Mouse (Mus musculus): ENCODE measurements around the gene Gm20696. TPM values are rescaled to one million over a fixed set of nuclear protein-coding genes. Genes with fewer than 3 reads are reported as not detected.

The Gm20696 gene
- total RNA-seq, 2 experiments from 2014 or later: 1.2 to 1.3 TPM

GRCm38 (mm10) chr6:99527457-99528105 lies 139.0 kb downstream of the Gm20696 start:
- intact Hi-C loops (cut with DNase I): loop anchor here (10.0 kb wide), 2 partner anchors 263 to 1003 kb away; no protein-coding TSS in a partner anchor
- TF ChIP-seq CTCF (IDR thresholded peaks at IDR 0.05): peak; percentile 24; the same call in 1 of the 2 replicates

GRCm38 (mm10) chr6:99525351-99525750 lies 141.2 kb downstream of the Gm20696 start:
- Histone ChIP-seq H3K4me3 (no peak overlapping the region), H3K27ac (no peak overlapping the region)
- intact Hi-C loops (cut with DNase I): loop anchor here (10.0 kb wide), 2 partner anchors 261 to 1001 kb away; no protein-coding TSS in a partner anchor
- peak; percentile 47 for TF ChIP-seq CTCF (IDR thresholded peaks at IDR 0.05)
- peak; percentile 37 for DNase-seq

More at GRCm38 (mm10) chr6:99527457-99528105, 139.0 kb downstream of the Gm20696 start:
- no peak overlapping the region for H3K27ac ChIP-seq
- no peak overlapping the region for H3K4me3 ChIP-seq
- no peak for DNase-seq

DNA sequence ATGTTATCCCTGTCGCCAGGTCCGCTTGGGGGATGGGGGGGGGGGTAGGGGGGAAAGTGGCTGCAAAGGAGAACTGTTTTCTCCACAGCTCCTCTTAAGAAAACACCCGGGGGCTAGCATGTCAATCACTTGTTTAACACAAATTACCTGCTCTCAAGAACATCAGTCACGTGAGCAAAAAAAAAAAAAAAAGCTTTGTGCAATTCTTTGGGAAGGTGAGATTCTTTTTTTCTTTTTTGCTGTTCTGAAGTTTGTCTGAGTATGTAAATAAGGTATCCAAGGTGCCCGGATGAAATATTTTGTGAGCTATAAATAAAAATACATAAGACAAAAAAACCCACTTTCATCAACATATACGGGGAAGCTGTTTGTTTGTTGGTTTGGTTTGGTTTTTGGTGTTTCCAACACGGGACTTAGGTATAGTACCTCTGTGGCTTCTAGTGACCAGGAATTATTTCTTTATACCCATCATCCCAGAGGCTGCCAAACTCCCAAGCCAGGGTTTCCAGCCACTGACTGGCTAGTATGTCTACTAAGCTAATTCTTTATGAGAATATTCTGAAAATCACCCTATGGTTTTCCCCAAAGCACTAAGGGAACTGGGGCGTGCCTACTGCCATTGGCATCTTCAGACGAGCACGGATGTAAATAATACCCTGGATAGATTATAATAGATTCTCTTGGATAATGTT lies 142.8 kb downstream of the Gm20696 start:
- intact Hi-C loops (cut with DNase I): loop anchor here (5.0 to 10.0 kb wide), 7 partner anchors 37 to 999 kb away; no protein-coding TSS in a partner anchor
- no peak for TF ChIP-seq CTCF (IDR thresholded peaks at IDR 0.05)
- DNase-seq: no peak
- peak overlapping the region; percentile 97 for H3K4me3 ChIP-seq
- H3K27ac ChIP-seq: peak overlapping the region; percentile 98

DNA sequence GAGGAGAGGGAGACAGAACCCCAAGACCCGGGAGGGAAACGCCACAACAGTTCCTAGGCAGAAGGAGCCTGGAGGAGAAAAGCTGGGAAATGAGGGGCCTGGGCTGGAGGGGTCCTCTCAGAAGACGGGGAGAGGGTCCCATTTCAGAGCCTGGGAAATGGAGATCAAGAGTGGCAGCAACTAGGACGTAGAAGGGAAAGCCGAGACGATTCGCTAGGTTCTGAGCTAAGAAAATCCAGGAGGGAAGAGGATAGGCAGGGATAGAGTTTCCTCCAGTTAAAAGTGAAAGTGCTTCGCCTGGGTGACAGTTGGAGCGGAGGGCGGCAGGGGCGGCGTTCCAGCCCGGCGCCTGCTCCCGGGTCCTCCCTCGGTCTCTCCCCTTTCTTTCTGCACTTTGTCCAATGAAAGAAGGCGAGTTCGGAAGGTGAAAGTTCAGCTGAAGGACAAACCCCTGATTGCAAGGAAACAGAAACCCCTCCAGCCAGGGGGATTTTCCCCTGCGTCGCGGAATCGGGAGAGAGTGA lies 143.4 kb downstream of the Gm20696 start:
- TF ChIP-seq CTCF (IDR thresholded peaks at IDR 0.05): no peak; the same call in 1 of the 2 replicates
- peak overlapping the region; percentile 97 for H3K4me3 ChIP-seq
- DNase-seq: peak; percentile 89
- intact Hi-C loops (cut with DNase I): loop anchor here (5.0 to 10.0 kb wide), 7 partner anchors 36 to 998 kb away; no protein-coding TSS in a partner anchor
- peak overlapping the region; percentile 98 for H3K27ac ChIP-seq

DNA sequence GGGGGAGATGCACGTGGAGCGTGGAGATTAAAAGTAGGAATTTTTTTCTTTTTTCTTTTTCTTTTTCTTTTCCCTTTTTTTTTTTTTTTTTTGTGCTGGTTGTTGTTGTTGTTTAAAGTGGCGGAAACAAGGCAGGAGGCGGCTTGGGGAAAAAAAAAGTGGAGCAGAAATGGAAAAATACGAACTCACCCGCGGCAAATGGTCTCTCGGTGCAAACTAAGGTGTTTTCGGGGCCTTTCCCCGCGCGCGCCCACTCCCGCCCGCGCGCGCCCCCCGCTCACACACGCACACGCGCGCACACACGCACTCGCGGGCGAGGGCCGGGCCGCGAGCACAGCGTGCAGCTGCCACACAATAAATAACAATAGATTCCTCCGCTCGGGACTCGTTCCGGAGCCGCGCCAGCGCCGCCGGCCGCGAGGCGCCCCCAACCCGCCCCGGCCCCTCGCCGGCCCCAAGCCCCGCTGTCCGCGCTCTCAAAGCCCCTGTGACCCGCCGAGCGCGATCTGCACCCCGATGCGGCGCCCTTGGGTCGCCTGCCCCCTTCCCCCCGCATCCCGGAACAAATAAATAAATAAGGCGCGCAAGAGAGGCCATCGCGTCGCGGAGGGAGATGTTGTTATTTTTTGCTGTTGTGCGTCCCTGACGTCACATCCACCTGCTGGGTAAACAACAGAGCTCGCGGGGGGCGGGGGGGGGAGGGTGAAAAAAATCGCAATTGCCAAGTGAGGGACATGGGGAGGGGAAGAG lies 144.1 kb downstream of the Gm20696 start, which contains the start of gene Foxp1:
TSS of gene Foxp1 (minus strand) at position 363 of the 750 bp plus-strand sequence.
- Histone ChIP-seq H3K27ac (peak within 1 kb of the TSS; percentile 98), H3K4me3 (peak within 1 kb of the TSS; percentile 97)
- DNase-seq: peak; percentile 82
- TF ChIP-seq CTCF (IDR thresholded peaks at IDR 0.05): no peak
- intact Hi-C loops (cut with DNase I): loop anchor here (5.0 to 10.0 kb wide), 7 partner anchors 35 to 998 kb away; no protein-coding TSS in a partner anchor

DNA sequence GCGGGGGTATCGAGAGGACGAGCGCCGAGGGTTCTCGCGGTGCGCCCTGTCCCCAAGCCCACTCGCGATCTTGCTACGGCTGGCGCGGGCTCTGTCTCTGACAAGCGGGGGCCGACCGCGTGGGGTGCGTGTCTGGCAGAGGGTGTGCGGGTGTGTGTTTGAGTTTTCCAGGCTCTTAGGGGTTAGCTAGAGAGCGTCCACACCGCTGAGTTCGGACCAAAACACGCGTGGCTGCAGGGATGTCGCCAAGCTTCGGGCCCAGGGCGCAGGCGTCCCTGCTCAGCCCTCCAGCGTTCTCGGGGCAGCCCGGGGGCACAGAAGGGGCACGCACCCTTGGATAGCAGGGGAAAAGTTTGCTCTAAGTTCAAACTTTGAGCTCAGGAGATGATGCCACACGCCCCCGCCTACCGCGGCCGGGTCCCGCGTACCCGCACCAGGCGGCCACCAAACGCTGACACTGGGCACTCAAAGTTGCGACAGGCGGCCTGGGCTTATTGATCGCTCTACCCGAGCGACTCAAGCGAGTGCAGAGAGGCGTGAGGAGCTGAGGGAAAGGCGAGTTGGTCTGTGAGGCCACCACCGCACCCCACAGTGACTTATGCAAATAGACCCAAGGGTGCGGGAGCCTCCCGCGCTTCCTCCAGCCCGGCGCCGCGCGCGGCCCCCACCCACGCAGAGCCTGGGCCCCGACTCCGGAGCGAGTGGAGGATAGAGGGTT lies 144.8 kb downstream of the Gm20696 start:
- intact Hi-C loops (cut with DNase I): loop anchor here (2.0 to 10.0 kb wide), 8 partner anchors 34 to 997 kb away; no protein-coding TSS in a partner anchor
- peak overlapping the region; percentile 97 for H3K4me3 ChIP-seq
- peak; percentile 69 for DNase-seq
- H3K27ac ChIP-seq: peak overlapping the region; percentile 98
- no peak for TF ChIP-seq CTCF (IDR thresholded peaks at IDR 0.05)

- TF ChIP-seq CTCF (IDR thresholded peaks at IDR 0.05): no peak
- H3K27ac ChIP-seq: peak overlapping the region; percentile 98
- H3K4me3 ChIP-seq: peak overlapping the region; percentile 97
- intact Hi-C loops (cut with DNase I): loop anchor here (2.0 to 10.0 kb wide), 8 partner anchors 34 to 996 kb away; no protein-coding TSS in a partner anchor
- DNase-seq: peak; percentile 82
These were observed 145.5 kb downstream of the Gm20696 start for GRCm38 (mm10) chr6:99521038-99521640.

- TF ChIP-seq CTCF (IDR thresholded peaks at IDR 0.05): no peak
- intact Hi-C loops (cut with DNase I): loop anchor here (2.0 to 10.0 kb wide), 8 partner anchors 33 to 996 kb away; no protein-coding TSS in a partner anchor
- H3K4me3 ChIP-seq: peak overlapping the region; percentile 97
- no peak for DNase-seq
- H3K27ac ChIP-seq: peak overlapping the region; percentile 98
These were observed 145.9 kb downstream of the Gm20696 start for GRCm38 (mm10) chr6:99520676-99521037.

DNA sequence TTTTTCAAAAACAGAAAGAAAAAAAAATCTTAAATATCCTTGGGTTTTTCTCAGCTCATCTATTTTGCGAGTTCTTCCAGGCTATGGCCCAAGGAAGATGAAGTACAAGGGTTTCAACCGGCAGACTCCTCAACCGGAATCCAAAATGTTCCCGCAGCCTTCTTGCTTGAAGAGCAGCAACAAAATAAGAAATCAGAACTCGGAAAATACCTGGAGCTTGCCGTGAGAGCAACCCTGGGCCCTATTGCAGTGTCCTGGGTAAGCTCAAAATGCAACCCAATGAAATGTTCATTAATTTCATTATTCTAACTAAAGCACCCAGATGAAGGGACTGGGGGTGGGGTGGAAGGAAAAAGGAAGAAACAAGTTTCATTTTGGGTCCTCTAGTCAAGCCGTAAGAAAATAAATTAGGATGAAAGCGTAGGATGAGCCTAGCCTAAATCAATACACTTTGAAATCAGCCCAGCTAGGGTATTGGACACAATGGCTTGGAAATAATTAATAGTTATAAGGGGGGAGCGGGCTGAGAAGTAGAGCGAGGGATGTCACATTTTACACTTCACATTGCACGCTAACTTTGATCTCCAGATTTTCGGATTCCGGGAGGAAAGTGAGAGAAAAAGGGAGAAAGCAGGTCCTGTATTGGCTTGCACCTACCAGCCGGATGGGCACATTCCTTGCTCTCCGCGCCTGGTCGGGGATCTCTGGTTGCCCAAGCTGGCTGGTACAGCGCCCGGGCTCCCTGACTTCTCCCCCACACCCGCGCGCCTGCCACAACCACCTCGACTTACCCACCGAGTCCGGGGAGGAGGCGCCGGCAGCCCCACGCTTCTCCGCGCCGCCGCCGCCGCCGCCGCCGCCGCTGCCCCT lies 146.6 kb downstream of the Gm20696 start:
- peak overlapping the region; percentile 98 for H3K27ac ChIP-seq
- peak overlapping the region; percentile 97 for H3K4me3 ChIP-seq
- TF ChIP-seq CTCF (IDR thresholded peaks at IDR 0.05): no peak
- DNase-seq: peak; percentile 81
- intact Hi-C loops (cut with DNase I): loop anchor here (2.0 to 10.0 kb wide), 8 partner anchors 33 to 995 kb away; no protein-coding TSS in a partner anchor

DNA sequence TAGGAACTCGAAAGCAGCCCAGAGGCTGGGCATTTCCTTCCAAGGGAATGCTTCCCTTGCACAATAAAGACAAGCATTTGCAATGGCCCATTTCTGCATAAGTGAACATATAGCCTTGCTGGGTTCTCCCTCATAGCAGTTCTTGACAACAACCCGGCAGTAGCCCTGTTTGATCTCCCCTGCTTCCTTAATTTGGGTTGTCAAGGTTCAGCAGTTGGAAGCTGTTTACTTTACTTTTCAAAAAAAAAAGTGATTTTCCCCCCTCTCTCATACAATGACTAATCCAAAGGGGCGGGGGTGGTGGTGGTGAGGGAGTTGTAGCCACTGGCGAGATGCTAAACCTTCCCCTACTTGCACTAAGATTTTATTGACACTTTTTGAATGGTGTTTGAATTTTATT lies 147.5 kb downstream of the Gm20696 start:
- intact Hi-C loops (cut with DNase I): no loop called here
- TF ChIP-seq CTCF (IDR thresholded peaks at IDR 0.05): no peak
- Histone ChIP-seq H3K27ac (no peak overlapping the region), H3K4me3 (peak overlapping the region; percentile 97)
- no peak for DNase-seq
